Mouse (Mus musculus): Measurements from ENCODE around the gene Syde2. TPM values are rescaled to one million over a fixed set of nuclear protein-coding genes. Genes with fewer than 3 reads are reported as not detected.
A peak's percentile ranks its signal among the peaks of the same experiment; 100 is the strongest.

Gene Syde2
- polyA plus RNA-seq, 1 experiment from 2014 or later, result 10.2 TPM

- Histone ChIP-seq H3K4me1 (ENCODE audit: control insufficient read depth, insufficient read depth, low read length) (peaks cover 32% of the 10 kb centered on the region), H3K27ac (ENCODE audit: low read length) (no peak overlapping the region), H3K4me3 (ENCODE audit: low read length) (no peak overlapping the region), H3K9ac (ENCODE audit: low read length) (no peak overlapping the region), H3K27me3 (ENCODE audit: control insufficient read depth, insufficient read depth, low read length) (no peaks in the 10 kb centered on the region), H3K36me3 (ENCODE audit: control insufficient read depth, insufficient read depth) (peaks cover 15% of the 10 kb centered on the region), H3K4me2 (ENCODE audit: low read depth, low read length) (no peak overlapping the region), H3K9me3 (replicated peaks; ENCODE audit: control insufficient read depth, low read length) (no peaks in the 10 kb centered on the region)
- 42% methylated on average over 6 of the region's 6 CpGs for WGBS
- no peak for ATAC-seq (replicated peaks; ENCODE audit: extremely low read depth, insufficient read depth, low FRiP score)
Observed at GRCm38 (mm10) chr3:145947539-145948204, 40.0 kb upstream of the Syde2 start.

DNA sequence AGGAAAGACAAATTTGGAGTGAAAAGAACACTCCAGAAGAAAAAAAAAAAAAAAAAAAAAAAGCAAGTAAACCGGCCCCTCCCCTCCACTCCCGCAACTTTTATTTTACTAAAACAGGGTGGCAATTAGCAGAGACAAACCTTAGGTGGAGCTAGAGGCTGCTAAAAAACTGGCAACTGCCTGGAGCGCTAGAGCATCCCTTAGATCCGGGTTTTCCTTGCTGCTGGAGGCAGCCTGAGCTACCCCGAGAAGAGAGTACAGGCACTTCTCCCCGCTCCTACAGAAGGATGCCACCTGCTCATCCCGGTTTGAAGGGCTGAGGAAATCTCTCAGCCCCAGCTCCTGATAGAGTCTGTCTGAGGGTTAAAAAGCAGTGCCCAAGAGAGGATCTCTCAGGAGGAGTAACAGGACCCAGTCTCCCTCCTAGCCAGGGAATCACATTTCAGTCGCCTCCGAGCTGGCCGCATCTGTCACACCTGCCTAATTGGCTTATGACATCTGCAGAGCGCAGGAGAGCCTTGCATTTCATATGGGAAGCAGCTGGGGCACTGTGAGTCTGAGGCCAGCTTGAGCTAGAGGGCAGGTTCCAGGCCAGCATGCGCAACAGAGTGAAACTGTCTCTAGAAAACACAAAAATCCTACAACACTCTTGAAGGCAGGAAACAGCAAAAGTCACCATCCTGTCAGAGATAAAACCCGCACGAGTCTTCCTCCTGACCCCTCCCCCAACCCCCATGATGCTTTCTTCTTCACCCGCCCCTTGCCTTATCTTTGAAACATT, 37.4 kb upstream of the Syde2 start:
- Histone ChIP-seq H3K4me2 (ENCODE audit: low read depth, low read length) (peak overlapping the region; percentile 61), H3K9me3 (replicated peaks; ENCODE audit: control insufficient read depth, low read length) (no peaks in the 10 kb centered on the region), H3K36me3 (ENCODE audit: control insufficient read depth, insufficient read depth) (no peaks in the 10 kb centered on the region), H3K4me3 (ENCODE audit: low read length) (peak overlapping the region; percentile 38), H3K9ac (ENCODE audit: low read length) (peak overlapping the region; percentile 59), H3K27me3 (ENCODE audit: control insufficient read depth, insufficient read depth, low read length) (no peaks in the 10 kb centered on the region), H3K4me1 (ENCODE audit: control insufficient read depth, insufficient read depth, low read length) (peaks cover 33% of the 10 kb centered on the region), H3K27ac (ENCODE audit: low read length) (peak overlapping the region; percentile 62)
- 9% methylated on average over 15 of the region's 15 CpGs for WGBS
- ATAC-seq (replicated peaks; ENCODE audit: extremely low read depth, insufficient read depth, low FRiP score), result peak; percentile 59; the same call in 1 of the 2 replicates

DNA sequence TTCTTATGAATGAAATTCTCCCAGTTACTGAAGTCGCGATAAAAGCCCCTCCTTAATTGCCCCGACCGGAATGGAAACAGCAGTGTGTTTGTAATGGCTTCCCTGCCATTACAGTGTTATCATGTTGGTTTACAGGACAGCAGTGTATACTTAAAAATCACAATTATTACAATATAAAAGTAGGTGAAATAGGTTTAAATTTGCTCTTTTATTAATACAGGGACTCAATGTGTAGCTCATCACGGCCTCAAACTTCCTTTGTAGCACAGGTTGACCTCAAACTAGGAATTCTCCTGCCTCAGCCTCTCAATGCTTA, 36.9 kb upstream of the Syde2 start:
- peak overlapping the region; percentile 38; the same call in 1 of the 2 replicates for H3K4me3 ChIP-seq (ENCODE audit: low read length)
- ATAC-seq (replicated peaks; ENCODE audit: extremely low read depth, insufficient read depth, low FRiP score), result no peak
- WGBS, result 33% methylated on average over 5 of the region's 5 CpGs
- H3K36me3 ChIP-seq (ENCODE audit: control insufficient read depth, insufficient read depth), result no peaks in the 10 kb centered on the region
- peak overlapping the region; percentile 61 for H3K4me2 ChIP-seq (ENCODE audit: low read depth, low read length)
- H3K9me3 ChIP-seq (replicated peaks; ENCODE audit: control insufficient read depth, low read length), result no peaks in the 10 kb centered on the region
- H3K4me1 ChIP-seq (ENCODE audit: control insufficient read depth, insufficient read depth, low read length), result peaks cover 33% of the 10 kb centered on the region
- H3K9ac ChIP-seq (ENCODE audit: low read length), result no peak overlapping the region
- peak overlapping the region; percentile 62; the same call in 1 of the 2 replicates for H3K27ac ChIP-seq (ENCODE audit: low read length)
- H3K27me3 ChIP-seq (ENCODE audit: control insufficient read depth, insufficient read depth, low read length), result no peaks in the 10 kb centered on the region

DNA sequence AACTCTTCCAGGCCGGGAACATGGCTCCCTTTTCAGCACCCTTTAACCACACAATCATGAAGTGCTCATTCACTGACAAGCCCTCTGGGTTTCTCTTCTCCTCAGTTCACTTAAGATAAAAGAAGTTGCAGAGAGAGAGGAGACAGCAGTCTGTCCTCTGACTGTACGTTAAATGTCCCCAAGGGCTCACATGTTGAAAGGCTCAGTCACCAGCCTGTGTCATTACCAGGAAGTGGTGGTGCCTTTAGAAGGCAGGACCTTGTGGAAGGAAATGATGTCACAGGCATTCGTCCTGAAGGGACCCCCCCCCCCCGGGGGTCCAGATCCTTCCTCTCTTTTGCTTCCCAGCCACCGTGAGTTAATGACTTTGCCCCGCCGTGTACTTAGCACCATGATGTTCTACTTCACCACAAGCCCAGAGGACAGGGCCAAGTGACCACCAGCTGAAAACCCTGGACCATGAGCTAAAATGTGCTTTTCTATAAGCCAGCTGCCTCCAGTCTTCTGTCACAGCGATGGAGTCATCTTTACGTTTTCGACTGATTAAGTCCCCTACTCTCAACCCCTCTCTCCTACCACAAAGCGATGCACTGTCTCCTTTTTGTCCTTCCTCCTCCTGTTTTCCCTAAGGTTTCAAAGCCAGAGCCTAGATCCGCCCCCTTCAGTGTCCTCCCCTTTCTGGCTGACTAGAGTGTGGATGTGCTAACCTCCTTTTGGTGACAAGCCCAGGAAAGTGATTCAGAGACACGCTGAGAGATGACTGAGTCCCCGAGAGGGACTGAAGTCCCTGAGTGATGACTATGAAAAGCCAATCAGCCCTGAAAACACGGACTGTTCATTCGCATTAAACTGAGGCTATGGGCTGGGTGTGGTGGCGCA, 36.1 kb upstream of the Syde2 start:
- Histone ChIP-seq H3K36me3 (ENCODE audit: control insufficient read depth, insufficient read depth) (no peaks in the 10 kb centered on the region), H3K27me3 (ENCODE audit: control insufficient read depth, insufficient read depth, low read length) (no peaks in the 10 kb centered on the region), H3K9ac (ENCODE audit: low read length) (no peak overlapping the region), H3K4me3 (ENCODE audit: low read length) (no peak overlapping the region), H3K4me2 (ENCODE audit: low read depth, low read length) (peak overlapping the region; percentile 15; the same call in 1 of the 2 replicates), H3K27ac (ENCODE audit: low read length) (peak overlapping the region; percentile 53), H3K9me3 (replicated peaks; ENCODE audit: control insufficient read depth, low read length) (no peaks in the 10 kb centered on the region), H3K4me1 (ENCODE audit: control insufficient read depth, insufficient read depth, low read length) (peaks cover 27% of the 10 kb centered on the region)
- 58% methylated on average over 17 of the region's 17 CpGs for WGBS
- ATAC-seq (replicated peaks; ENCODE audit: extremely low read depth, insufficient read depth, low FRiP score), result 0 out of 2 replicates have a peak, but pooled peaks have one; percentile 15

GRCm38 (mm10) chr3:145952945-145953344, 34.7 kb upstream of the Syde2 start:
- no peaks in the 10 kb centered on the region for H3K36me3 ChIP-seq (ENCODE audit: control insufficient read depth, insufficient read depth)
- 23% methylated on average over 7 of the region's 7 CpGs for WGBS
- ATAC-seq (replicated peaks; ENCODE audit: extremely low read depth, insufficient read depth, low FRiP score), result no peak
- H3K9ac ChIP-seq (ENCODE audit: low read length), result no peak overlapping the region
- no peak overlapping the region for H3K4me3 ChIP-seq (ENCODE audit: low read length)
- no peak overlapping the region for H3K4me2 ChIP-seq (ENCODE audit: low read depth, low read length)
- H3K27me3 ChIP-seq (ENCODE audit: control insufficient read depth, insufficient read depth, low read length), result no peaks in the 10 kb centered on the region
- H3K9me3 ChIP-seq (replicated peaks; ENCODE audit: control insufficient read depth, low read length), result 0 out of 2 replicates have a peak, but pooled peaks cover 5% of the 10 kb centered on the region
- peaks cover 20% of the 10 kb centered on the region for H3K4me1 ChIP-seq (ENCODE audit: control insufficient read depth, insufficient read depth, low read length)
- H3K27ac ChIP-seq (ENCODE audit: low read length), result peak overlapping the region; percentile 21; the same call in 1 of the 2 replicates

DNA sequence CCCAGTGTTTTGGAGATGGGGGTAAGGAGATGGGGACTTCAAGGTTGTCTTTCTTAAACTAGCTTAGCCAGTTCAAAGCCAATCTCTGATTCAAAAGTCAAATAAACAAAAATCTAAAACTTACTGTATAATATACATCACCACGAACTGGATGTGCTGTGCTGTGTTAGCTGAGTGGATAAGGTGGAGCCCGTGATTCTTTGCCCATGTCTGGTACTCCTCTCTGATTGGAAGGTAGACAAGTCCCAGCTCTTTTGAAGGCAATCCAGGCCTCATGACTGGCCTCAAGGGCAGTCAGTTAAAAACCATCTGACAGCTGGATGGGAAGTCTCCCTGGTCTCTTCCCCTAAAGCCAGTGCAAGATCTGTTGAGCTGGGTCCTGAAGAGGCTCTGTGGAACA, 34.3 kb upstream of the Syde2 start:
- no peak for ATAC-seq (replicated peaks; ENCODE audit: extremely low read depth, insufficient read depth, low FRiP score)
- H3K4me3 ChIP-seq (ENCODE audit: low read length), result no peak overlapping the region
- no peak overlapping the region for H3K4me2 ChIP-seq (ENCODE audit: low read depth, low read length)

GRCm38 (mm10) chr3:145959824-145960223, 27.8 kb upstream of the Syde2 start:
- 20% methylated on average over 1 of the region's 1 CpGs for WGBS
- ATAC-seq (replicated peaks; ENCODE audit: extremely low read depth, insufficient read depth, low FRiP score), result no peak; the same call in 1 of the 2 replicates
- Histone ChIP-seq H3K9ac (ENCODE audit: low read length) (no peak overlapping the region), H3K9me3 (replicated peaks; ENCODE audit: control insufficient read depth, low read length) (0 out of 2 replicates have a peak, but pooled peaks cover 10% of the 10 kb centered on the region), H3K36me3 (ENCODE audit: control insufficient read depth, insufficient read depth) (no peaks in the 10 kb centered on the region), H3K4me2 (ENCODE audit: low read depth, low read length) (no peak overlapping the region), H3K27me3 (ENCODE audit: control insufficient read depth, insufficient read depth, low read length) (no peaks in the 10 kb centered on the region), H3K4me1 (ENCODE audit: control insufficient read depth, insufficient read depth, low read length) (peaks cover 29% of the 10 kb centered on the region), H3K4me3 (ENCODE audit: low read length) (no peak overlapping the region), H3K27ac (ENCODE audit: low read length) (peak overlapping the region; percentile 53)

More for the DNA sequence above, 34.3 kb upstream of the Syde2 start:
- Histone ChIP-seq H3K9ac (ENCODE audit: low read length) (no peak overlapping the region), H3K4me1 (ENCODE audit: control insufficient read depth, insufficient read depth, low read length) (peaks cover 20% of the 10 kb centered on the region), H3K9me3 (replicated peaks; ENCODE audit: control insufficient read depth, low read length) (0 out of 2 replicates have a peak, but pooled peaks cover 10% of the 10 kb centered on the region), H3K27me3 (ENCODE audit: control insufficient read depth, insufficient read depth, low read length) (no peaks in the 10 kb centered on the region), H3K36me3 (ENCODE audit: control insufficient read depth, insufficient read depth) (no peaks in the 10 kb centered on the region), H3K27ac (ENCODE audit: low read length) (no peak overlapping the region)
- WGBS, result 84% methylated on average over 2 of the region's 2 CpGs

- Histone ChIP-seq H3K9ac (ENCODE audit: low read length) (peak overlapping the region; percentile 14; the same call in 1 of the 2 replicates), H3K9me3 (replicated peaks; ENCODE audit: control insufficient read depth, low read length) (0 out of 2 replicates have a peak, but pooled peaks cover 8% of the 10 kb centered on the region), H3K4me2 (ENCODE audit: low read depth, low read length) (peak overlapping the region; percentile 60; the same call in 1 of the 2 replicates), H3K4me3 (ENCODE audit: low read length) (no peak overlapping the region), H3K27ac (ENCODE audit: low read length) (peak overlapping the region; percentile 96), H3K4me1 (ENCODE audit: control insufficient read depth, insufficient read depth, low read length) (peaks cover 40% of the 10 kb centered on the region), H3K27me3 (ENCODE audit: control insufficient read depth, insufficient read depth, low read length) (no peaks in the 10 kb centered on the region), H3K36me3 (ENCODE audit: control insufficient read depth, insufficient read depth) (no peaks in the 10 kb centered on the region)
- WGBS, result 37% methylated on average over 9 of the region's 9 CpGs
- no peak for ATAC-seq (replicated peaks; ENCODE audit: extremely low read depth, insufficient read depth, low FRiP score)
Observed at GRCm38 (mm10) chr3:145962411-145962810, 25.3 kb upstream of the Syde2 start.

Measured in heart, embryonic 16.5 days (tissue).